Mouse (Mus musculus): ENCODE measurements around the gene Rmi2.

Gene Rmi2

GRCm38 (mm10) chr16:10911061-10911460, 76.2 kb downstream of the Rmi2 start:
- no peak for ATAC-seq (ENCODE audit: insufficient number of reproducible peaks, low FRiP score, low TSS enrichment)

DNA sequence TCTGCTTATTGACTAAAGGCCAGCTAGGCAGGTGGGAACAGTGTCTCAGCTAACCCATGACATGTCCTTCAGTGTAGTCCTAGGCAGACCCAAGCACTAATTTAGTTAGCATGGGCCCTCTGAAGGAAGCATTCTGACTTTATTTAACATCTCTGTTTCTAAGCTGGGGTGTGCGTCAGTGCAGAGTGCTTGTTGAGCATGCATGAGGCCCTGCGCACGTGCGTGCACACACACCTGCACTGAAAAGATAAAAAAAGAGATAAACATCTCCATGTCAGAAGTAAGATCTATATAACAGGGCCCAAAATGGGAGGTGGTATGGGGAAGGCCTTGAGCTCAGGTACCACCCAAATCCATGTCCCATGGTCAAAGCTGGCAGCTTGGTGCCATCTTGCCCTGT, 80.2 kb downstream of the Rmi2 start:
- no peak for ATAC-seq (ENCODE audit: insufficient number of reproducible peaks, low FRiP score, low TSS enrichment)

DNA sequence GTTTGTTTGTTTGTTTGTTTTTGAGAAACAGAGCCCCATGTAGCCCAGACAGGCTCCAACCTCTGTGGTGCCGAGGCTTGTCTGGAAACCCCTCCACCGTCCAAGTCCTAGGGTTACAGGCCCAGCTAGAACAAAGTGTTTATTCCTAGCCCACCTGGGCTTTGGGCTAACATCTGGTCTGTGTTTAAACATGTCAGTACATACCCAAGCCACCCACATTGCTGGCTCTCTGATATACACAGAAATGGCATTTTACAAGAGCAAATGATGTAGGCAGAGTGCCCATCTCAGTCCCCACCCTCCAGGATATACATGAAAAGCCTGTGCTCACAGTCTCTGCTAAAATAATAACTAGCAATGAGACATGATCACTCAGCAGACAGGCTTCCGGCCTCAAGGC, 81.4 kb downstream of the Rmi2 start:
- no peak for ATAC-seq (ENCODE audit: insufficient number of reproducible peaks, low FRiP score, low TSS enrichment)

DNA sequence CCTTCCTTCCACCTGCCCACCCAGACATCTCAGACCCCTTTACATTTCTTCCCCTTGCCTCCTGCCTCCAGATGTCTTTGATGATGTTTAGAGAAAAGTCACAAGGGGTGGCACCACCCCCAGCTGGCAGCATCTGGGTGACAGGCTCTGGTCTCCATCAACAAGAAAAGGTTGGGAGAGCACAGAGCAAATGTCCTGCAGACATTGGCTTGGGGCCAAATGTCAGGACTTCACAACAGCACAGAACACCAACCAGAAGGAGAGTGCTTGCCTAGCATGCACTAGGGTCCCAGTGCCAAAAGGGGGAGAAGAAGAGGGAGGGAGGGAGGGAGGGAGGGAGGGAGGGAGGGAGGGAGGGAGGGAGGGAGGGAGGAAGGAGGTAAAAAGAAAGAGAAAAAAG, 85.0 kb downstream of the Rmi2 start:
- no peak for ATAC-seq (ENCODE audit: insufficient number of reproducible peaks, low FRiP score, low TSS enrichment)

DNA sequence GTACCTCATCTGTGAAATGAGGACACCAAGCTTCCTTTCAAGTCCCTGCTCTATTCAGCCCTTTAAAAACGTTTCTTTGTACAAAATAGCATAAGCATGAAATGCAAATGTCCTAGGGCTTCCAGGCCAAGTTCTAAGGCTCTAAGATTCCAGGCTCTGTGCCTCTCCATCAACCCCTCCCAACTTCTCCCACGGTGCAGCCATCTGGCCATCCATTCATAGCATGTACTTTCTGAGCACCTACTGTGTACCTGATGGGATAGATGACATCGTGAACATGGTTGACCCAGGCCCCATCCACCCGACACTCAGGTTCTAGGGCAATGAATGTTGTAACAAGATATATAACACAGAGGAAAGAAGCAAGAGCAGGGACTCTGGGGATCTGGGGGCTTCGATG, 88.7 kb downstream of the Rmi2 start:
- no peak for ATAC-seq (ENCODE audit: insufficient number of reproducible peaks, low FRiP score, low TSS enrichment)

- ATAC-seq (ENCODE audit: insufficient number of reproducible peaks, low FRiP score, low TSS enrichment): no peak
Observed at GRCm38 (mm10) chr16:10925591-10926180, 90.8 kb downstream of the Rmi2 start.

GRCm38 (mm10) chr16:10927026-10927425, 92.2 kb downstream of the Rmi2 start:
- ATAC-seq (ENCODE audit: insufficient number of reproducible peaks, low FRiP score, low TSS enrichment): no peak

GRCm38 (mm10) chr16:10933372-10933771, 98.5 kb downstream of the Rmi2 start:
- ATAC-seq (ENCODE audit: insufficient number of reproducible peaks, low FRiP score, low TSS enrichment): peak; percentile 52; the same call in 1 of the 2 replicates

DNA sequence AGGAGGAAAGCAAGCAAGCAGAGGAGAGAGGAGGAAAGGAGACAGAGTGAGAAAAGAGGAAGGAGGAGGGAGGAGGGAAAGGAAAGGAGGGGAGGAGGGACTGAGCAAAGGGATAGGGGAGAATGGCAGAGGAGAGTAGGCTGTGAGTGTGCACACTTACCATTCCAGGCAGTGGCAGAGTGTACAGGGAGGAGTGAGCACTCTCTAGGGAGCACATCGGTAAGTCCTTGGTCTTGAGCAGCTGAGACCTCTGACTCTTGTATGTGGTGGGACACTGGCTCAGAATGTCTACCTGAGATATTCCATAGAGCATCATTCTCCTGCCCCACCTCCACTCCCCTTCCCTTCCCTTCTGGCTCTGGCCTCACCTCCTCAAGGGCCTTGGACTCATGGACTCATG, 99.2 kb downstream of the Rmi2 start:
- no peak for ATAC-seq (ENCODE audit: insufficient number of reproducible peaks, low FRiP score, low TSS enrichment)

GRCm38 (mm10) chr16:10936700-10937319, 102.0 kb downstream of the Rmi2 start:
- ATAC-seq (ENCODE audit: insufficient number of reproducible peaks, low FRiP score, low TSS enrichment): no peak

DNA sequence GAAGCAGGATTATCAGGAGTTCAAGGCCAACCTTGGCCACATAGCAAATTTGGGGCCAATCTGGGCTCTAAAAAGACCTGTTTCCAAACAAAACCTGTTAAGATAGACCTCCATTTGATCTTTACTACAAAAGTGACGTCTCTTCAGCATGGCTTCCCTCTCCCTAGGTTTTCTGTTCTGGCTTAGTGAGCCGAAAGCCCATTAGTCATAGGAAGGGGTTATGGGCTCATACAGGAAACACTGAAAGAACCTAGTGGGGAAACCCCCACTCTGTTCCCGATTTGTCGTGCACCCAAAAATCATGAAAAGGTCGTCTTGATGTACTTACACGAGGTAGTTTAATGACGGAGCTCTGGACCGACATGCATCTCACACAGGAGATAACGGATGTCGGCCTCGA, 102.6 kb downstream of the Rmi2 start:
- no peak for ATAC-seq (ENCODE audit: insufficient number of reproducible peaks, low FRiP score, low TSS enrichment)

GRCm38 (mm10) chr16:10939932-10940331, 105.1 kb downstream of the Rmi2 start:
- no peak for ATAC-seq (ENCODE audit: insufficient number of reproducible peaks, low FRiP score, low TSS enrichment)

DNA sequence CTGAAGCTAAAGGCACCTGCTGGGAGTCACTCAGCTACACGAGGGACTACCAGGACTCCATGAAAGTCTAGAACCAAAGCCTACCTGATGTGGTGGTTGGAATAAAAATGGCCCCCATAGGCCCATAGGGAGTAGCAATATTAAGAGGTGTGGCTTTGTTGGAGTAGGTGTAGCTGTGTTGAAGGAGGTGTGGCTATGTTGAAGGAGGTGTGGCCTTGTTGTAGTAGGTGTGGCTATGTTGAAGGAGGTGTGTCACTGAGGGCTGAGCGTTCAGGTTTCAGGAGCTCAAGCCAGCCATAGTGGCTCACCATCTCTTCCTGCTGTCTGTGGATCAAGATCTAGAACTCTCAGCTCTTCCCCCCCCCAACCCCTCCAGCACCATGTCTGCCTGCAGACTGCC, 105.8 kb downstream of the Rmi2 start:
- ATAC-seq (ENCODE audit: insufficient number of reproducible peaks, low FRiP score, low TSS enrichment): no peak

Data from cerebellum, adult (tissue).